Mouse (Mus musculus) brain, embryonic 14.5 days (tissue): ENCODE measurements around the gene 9330161L09Rik.

ENCODE experiments used
- CTCF ChIP-seq: fragments of 200-500 bp; IDR thresholded peaks from 2 replicates; pipeline ENCODE4 v1.5.1; 2012; ENCODE audit warnings: inconsistent platforms, mild to moderate bottlenecking, moderate library complexity, borderline replicate concordance; ENCODE audit not compliant: insufficient read depth, insufficient read length; ENCODE audit errors: extremely low read depth
- POLR2A ChIP-seq: fragments of 200-500 bp; IDR thresholded peaks from 2 replicates; pipeline ENCODE4 v1.6.1; 2012; ENCODE audit warnings: mild to moderate bottlenecking, inconsistent platforms, borderline replicate concordance; ENCODE audit not compliant: poor library complexity, insufficient read depth, insufficient read length, severe bottlenecking; ENCODE audit errors: extremely low read depth

- TF ChIP-seq POLR2A (no peak), CTCF (no peak)
These were observed at the start of gene 9330161L09Rik for GRCm38 (mm10) chr12:103407720-103408119.
